Mouse (Mus musculus) liver, postnatal 0 days (tissue): ENCODE data around the gene Ihh. TPM values are rescaled to one million over a fixed set of nuclear protein-coding genes. Genes with fewer than 3 reads are reported as not detected.

Experiments
- ATAC-seq: fragments of 200-750 bp; cut with Nextera tagmentation; 2 replicates; pipeline ENCODE4 v1.8.0; 2017; ENCODE audit warnings: mild to moderate bottlenecking, moderate library complexity
- DNase-seq: peaks from one replicate; pipeline ENCODE4 v3.0.0-alpha.2; 2016
- H3K27ac ChIP-seq: fragments of 300-500 bp; sonication (generic); 2 replicates; pipeline ENCODE4 v1.5.1; 2014; ENCODE audit warnings: antibody characterized with exemption, moderate library complexity, mild to moderate bottlenecking, low read depth
- H3K27me3 ChIP-seq: fragments of 300-500 bp; sonication (generic); 2 replicates; pipeline ENCODE4 v1.6.1; 2014; ENCODE audit warnings: low read length, control low read depth, mixed read lengths; ENCODE audit not compliant: insufficient read depth
- H3K36me3 ChIP-seq: fragments of 300-500 bp; sonication (generic); replicated peaks from 2 replicates; pipeline ENCODE4 v1.6.1; 2014; ENCODE audit warnings: mild to moderate bottlenecking, control low read depth, low read length, moderate library complexity, mixed read lengths; ENCODE audit not compliant: insufficient read depth
- H3K4me1 ChIP-seq: fragments of 300-500 bp; sonication (generic); 2 replicates; pipeline ENCODE4 v1.6.1; 2014; ENCODE audit warnings: antibody characterized with exemption, mild to moderate bottlenecking, control low read depth; ENCODE audit not compliant: insufficient read depth
- H3K4me2 ChIP-seq: fragments of 300-500 bp; sonication (generic); 2 replicates; pipeline ENCODE4 v1.6.1; 2014; ENCODE audit warnings: low read depth, mild to moderate bottlenecking, low read length, moderate library complexity, mixed read lengths
- H3K4me3 ChIP-seq: fragments of 300-500 bp; sonication (generic); 2 replicates; pipeline ENCODE4 v1.5.1; 2014; ENCODE audit warnings: low read depth, low read length
- H3K9ac ChIP-seq: fragments of 300-500 bp; sonication (generic); replicated peaks from 2 replicates; pipeline ENCODE4 v1.6.1; 2014; ENCODE audit warnings: mild to moderate bottlenecking, moderate library complexity
- H3K9me3 ChIP-seq: fragments of 300-500 bp; sonication (generic); 2 replicates; pipeline ENCODE4 v1.6.1; 2016; ENCODE audit warnings: mild to moderate bottlenecking, control low read depth, low read length, mixed read lengths
- CTCF ChIP-seq: sonication (generic); IDR thresholded peaks from 2 replicates; pipeline ENCODE4 v1.5.1; 2016; ENCODE audit warnings: antibody characterized with exemption, low read depth
- EP300 ChIP-seq: IDR thresholded peaks from 2 replicates; pipeline ENCODE4 v1.6.1; 2016; ENCODE audit warnings: antibody characterized with exemption, low read depth, mild to moderate bottlenecking
- WGBS: fragments of 180-500 bp; shearing (Covaris S2); extraction: QIAGEN DNeasy Blood & Tissue Kit; methylation state at CpG from one replicate; pipeline ENCODE4 v1.1.7; 2014; ENCODE audit not compliant: insufficient replicate concordance; 5-methylcytosine and 5-hydroxymethylcytosine counted together
- polyA plus RNA-seq: library from polyadenylated mRNA; unstranded; fragments of >200 nt; fragmentation: Nextera tagmentation; extraction: Ambion mirVana; gene quantifications from 2 replicates; pipeline ENCODE4 v1.2.1, GENCODE M21; 2015

Ihh gene
- polyA plus RNA-seq, 1 experiment from 2014 or later = 1.1 TPM

DNA sequence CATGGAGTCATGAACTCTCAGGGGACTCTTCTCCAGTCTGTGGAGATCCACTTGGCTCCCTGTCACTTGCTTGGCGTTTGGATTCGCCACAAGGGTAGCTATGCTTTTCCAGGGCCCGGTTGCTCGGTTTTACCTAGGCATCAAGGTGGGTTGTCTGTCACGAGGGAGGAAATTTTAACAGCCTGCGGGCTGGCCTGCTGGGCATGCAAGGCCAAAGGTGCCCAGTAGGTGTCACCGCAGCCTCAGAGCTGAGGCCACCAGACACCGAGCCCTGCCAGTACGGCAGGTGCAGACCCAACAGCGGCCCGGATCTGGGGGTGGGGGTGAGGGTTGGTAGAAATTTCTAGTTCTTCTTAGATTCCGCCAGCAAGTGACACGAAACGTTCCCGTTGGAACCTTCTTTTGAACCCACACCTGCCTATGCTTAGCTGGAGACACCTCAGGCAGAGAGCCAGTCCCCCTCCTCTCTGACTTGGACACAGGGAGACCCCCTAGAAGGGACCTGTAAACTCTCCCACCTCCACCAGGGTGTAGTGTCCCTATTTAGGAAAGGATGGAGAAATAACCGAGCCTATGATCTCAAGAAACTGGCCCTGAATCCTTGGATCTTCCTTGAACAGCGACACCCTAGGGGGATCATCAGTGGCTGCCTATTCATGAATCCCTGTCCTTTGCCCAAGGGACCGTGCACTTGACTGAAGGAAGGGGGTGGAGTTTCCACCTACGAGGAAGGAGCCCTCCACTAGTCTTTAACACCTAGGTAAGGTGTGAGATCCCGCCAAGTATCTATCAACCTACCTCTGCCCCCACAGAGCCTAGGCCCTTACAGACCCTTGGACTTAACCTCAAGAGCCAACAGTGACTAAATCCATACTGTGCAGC is 2.4 kb downstream of the Ihh start:
- H3K4me2 ChIP-seq = peak overlapping the region; percentile 76
- peak overlapping the region; percentile 41 for H3K4me3 ChIP-seq
- peaks cover 64% of the 10 kb centered on the region for H3K27me3 ChIP-seq
- H3K27ac ChIP-seq = no peak overlapping the region
- ATAC-seq (peak; percentile 69), DNase-seq (peak; percentile 75)
- 4% methylated on average over 20 of the region's 20 CpGs for WGBS
- H3K4me1 ChIP-seq = peaks cover 6% of the 10 kb centered on the region; the same call in 1 of the 2 replicates
- peak overlapping the region; percentile 30; the same call in 1 of the 2 replicates for H3K9ac ChIP-seq
- TF ChIP-seq EP300 (no peak), CTCF (peak; percentile 86)
- H3K36me3 ChIP-seq = peaks cover 3% of the 10 kb centered on the region; the same call in 1 of the 2 replicates
- H3K9me3 ChIP-seq = no peaks in the 10 kb centered on the region

DNA sequence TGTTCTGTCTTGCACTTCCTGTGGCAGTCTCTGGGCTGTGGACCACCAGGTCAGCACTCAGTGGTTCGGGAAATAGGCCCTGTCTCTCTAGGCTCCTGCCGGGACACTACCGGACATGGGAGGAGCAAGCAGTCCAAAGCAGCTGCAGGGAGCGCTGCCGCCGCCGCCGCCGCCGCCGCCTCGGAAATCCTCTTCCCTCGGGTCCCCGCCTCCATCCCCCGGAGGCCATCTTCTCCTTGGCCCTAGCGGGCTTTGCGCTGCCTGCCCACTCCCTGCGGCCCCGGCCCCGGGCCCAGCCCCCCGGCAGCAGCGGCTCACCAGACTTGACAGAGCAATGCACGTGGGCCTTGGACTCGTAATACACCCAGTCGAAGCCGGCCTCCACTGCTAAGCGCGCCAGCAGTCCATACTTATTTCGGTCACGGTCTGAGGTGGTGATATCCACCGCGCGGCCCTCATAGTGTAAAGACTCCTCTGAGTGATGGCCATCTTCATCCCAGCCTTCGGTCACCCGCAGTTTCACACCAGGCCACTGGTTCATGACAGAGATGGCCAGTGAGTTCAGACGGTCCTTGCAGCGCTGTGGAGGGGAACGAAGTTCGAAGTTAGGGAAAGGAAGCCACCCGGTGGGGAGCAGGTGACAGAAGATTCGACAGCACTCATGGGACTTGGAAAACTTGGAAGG is 3.3 kb downstream of the Ihh start:
- Histone ChIP-seq H3K4me3 (peak overlapping the region; percentile 28; the same call in 1 of the 2 replicates), H3K4me2 (peak overlapping the region; percentile 47), H3K4me1 (peaks cover 6% of the 10 kb centered on the region; the same call in 1 of the 2 replicates), H3K9me3 (no peaks in the 10 kb centered on the region), H3K27me3 (peaks cover 58% of the 10 kb centered on the region), H3K27ac (no peak overlapping the region), H3K9ac (no peak overlapping the region), H3K36me3 (peaks cover 3% of the 10 kb centered on the region; the same call in 1 of the 2 replicates)
- ATAC-seq (no peak), DNase-seq (no peak)
- WGBS = 12% methylated on average over 41 of the region's 41 CpGs
- TF ChIP-seq CTCF = no peak
- TF ChIP-seq EP300 = no peak

DNA sequence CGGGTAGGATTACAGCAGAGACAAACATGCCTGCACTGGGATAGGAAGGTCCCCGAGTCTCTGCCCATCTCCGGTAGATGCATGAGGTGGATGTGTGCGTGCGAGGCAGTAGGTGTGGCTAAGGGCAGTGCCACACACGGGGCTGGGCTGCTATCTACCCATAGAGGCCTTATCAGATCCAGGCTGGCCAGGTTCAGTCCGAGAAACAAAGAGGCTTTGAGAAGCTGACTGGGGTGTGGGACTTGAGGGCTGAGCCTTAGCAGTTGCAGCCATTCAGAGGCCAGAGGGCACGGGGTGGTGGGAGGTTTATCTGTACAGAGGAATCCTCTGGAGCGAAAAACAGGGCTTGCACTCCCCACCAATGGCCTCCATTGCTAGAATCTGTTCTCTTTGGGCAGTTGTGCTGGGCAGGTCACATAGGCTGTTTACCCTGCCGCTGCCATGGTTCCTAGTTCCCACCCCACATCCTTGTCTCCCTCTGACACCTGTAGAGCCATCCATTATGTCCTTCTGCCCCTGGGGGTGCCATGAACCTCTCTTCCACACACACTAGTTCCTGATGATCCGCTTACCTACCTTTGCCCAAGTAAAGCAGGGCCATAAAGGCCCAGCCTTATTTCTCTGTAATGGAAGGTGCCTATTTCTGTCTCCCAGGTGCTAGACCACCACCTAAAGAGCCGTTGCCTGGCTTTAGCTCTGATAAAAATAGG is 9.7 kb downstream of the Ihh start:
- H3K27me3 ChIP-seq = peaks cover 4% of the 10 kb centered on the region; the same call in 1 of the 2 replicates
- no peak overlapping the region for H3K4me2 ChIP-seq
- DNase-seq = no peak

GRCm38 (mm10) chr1:74939762-74940161 is 11.7 kb downstream of the Ihh start:
- Histone ChIP-seq H3K27me3 (peaks cover 3% of the 10 kb centered on the region; the same call in 1 of the 2 replicates), H3K9me3 (no peaks in the 10 kb centered on the region), H3K4me3 (no peak overlapping the region), H3K27ac (no peak overlapping the region), H3K4me2 (no peak overlapping the region), H3K36me3 (no peaks in the 10 kb centered on the region), H3K4me1 (no peaks in the 10 kb centered on the region), H3K9ac (no peak overlapping the region)
- TF ChIP-seq CTCF (no peak), EP300 (no peak)
- ATAC-seq = no peak
- DNase-seq = no peak
- 4% methylated on average over 3 of the region's 3 CpGs for WGBS

More for the DNA sequence above, 9.7 kb downstream of the Ihh start:
- Histone ChIP-seq H3K27ac (no peak overlapping the region), H3K4me3 (no peak overlapping the region), H3K36me3 (peaks cover 3% of the 10 kb centered on the region; the same call in 1 of the 2 replicates), H3K9ac (no peak overlapping the region), H3K9me3 (no peaks in the 10 kb centered on the region), H3K4me1 (no peaks in the 10 kb centered on the region)
- 48% methylated on average over 12 of the region's 12 CpGs for WGBS
- ATAC-seq = no peak
- TF ChIP-seq CTCF = no peak
- TF ChIP-seq EP300 = no peak

DNA sequence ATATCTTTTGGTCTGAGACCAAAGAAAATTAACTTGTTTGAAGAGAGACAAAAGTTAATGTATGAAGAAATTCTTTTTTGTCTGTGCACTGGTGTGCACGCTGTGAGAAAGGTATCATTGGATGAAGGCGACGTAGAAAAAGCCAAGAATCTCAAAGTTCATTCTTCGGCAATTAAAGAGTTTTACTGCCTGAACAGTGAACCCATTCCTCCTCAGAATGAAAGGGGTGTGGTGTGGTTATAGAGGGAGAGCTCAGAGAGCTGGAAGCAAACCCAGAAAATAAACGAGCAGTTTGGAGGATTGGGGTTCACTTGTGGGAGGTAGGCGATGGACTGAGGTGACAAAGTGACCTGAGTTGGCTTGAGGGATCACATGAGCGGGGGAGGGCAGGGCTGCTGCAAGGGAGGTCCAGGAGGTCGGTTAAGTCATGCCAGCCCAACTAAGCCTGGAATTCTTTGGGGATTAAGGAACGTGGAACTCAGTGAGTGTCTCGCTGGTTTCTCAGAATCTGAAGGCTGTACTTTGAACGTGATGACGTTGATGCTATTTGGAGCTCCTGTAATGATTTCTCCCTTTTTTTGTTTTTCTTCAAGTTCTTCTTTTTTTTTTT is 15.1 kb downstream of the Ihh start:
- Histone ChIP-seq H3K27ac (no peak overlapping the region), H3K9ac (no peak overlapping the region), H3K4me2 (no peak overlapping the region), H3K27me3 (peaks cover 5% of the 10 kb centered on the region; the same call in 1 of the 2 replicates), H3K4me1 (no peaks in the 10 kb centered on the region), H3K9me3 (no peaks in the 10 kb centered on the region), H3K4me3 (no peak overlapping the region), H3K36me3 (no peaks in the 10 kb centered on the region)
- 47% methylated on average over 12 of the region's 12 CpGs for WGBS
- no peak for DNase-seq
- TF ChIP-seq CTCF (no peak), EP300 (no peak)
- no peak for ATAC-seq
